Mouse (Mus musculus): ENCODE results near the gene Wfikkn2.

DNA sequence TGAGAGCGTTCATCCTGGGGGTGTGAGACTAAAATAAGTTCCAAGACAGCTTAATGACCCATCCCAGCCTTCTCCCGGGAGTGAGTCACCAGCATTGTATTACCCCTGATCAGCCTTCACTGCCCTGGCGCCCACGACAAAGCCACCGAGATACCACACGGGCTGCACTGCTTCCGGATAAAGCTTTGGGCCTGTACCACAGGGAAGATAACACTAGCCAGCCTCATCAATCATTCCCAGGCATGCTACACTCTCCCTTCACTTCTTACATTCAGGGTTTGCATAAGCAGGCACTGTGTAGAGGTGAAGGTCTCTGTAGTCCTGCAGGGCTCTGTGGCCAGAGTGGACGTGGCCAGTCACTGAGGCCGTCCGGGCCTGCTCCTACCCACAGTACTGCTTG lies 56.2 kb downstream of the Wfikkn2 start:
- TF ChIP-seq POLR2A (IDR thresholded peaks at IDR 0.05; ENCODE audit: insufficient read depth, low read depth, low read length) (no peak), CTCF (IDR thresholded peaks at IDR 0.05; ENCODE audit: insufficient read depth, low read depth, low read length) (no peak)

All from olfactory bulb, adult 2 months (tissue).